Mouse (Mus musculus) MEL (cell line): ENCODE results near the gene Nfatc3. TPM values are rescaled to one million over a fixed set of nuclear protein-coding genes. Genes with fewer than 3 reads are reported as not detected.

Source experiments
- DNase-seq: peaks from one replicate; pipeline ENCODE4 v3.0.0; 2011; ENCODE audit warnings: low read depth, low spot score
- H3K27ac ChIP-seq: 2 replicates; pipeline ENCODE4 v1.5.1; 2012; ENCODE audit warnings: low read depth, mild to moderate bottlenecking, control low read depth, low read length, moderate library complexity; ENCODE audit not compliant: control insufficient read depth
- H3K27me3 ChIP-seq, 2 experiments: fragments of 150-350 bp in 1 of 2; sonication (generic) in 1 of 2; 2 replicates each; pipeline ENCODE4 v1.6.1; 2012; ENCODE audit warnings: low read length in 2 of 2, mild to moderate bottlenecking in 2 of 2, improper control_type of control experiment in 1 of 2, moderate library complexity in 1 of 2; ENCODE audit not compliant: insufficient read depth in 2 of 2, control insufficient read depth in 1 of 2
- H3K36me3 ChIP-seq, 2 experiments: 2 replicates each; pipeline ENCODE4 v1.6.1; 2012 to 2014; ENCODE audit warnings: low read length in 2 of 2, improper control_type of control experiment in 1 of 2, inconsistent platforms in 1 of 2, mild to moderate bottlenecking in 1 of 2; ENCODE audit not compliant: insufficient read depth in 2 of 2, control insufficient read depth in 1 of 2
- H3K4me1 ChIP-seq, 2 experiments: fragments of 150-350 bp in 1 of 2; sonication (generic) in 1 of 2; 2 replicates each; pipeline ENCODE4 v1.6.1; 2012; ENCODE audit warnings: low read length in 2 of 2, improper control_type of control experiment in 1 of 2, mild to moderate bottlenecking in 1 of 2; ENCODE audit not compliant: insufficient read depth in 2 of 2, control insufficient read depth in 1 of 2
- H3K4me3 ChIP-seq, 2 experiments: fragments of 150-350 bp in 1 of 2; sonication (generic) in 1 of 2; 2 replicates each; pipeline ENCODE4 v1.5.1; 2012; ENCODE audit warnings: low read depth in 2 of 2, low read length in 2 of 2, mild to moderate bottlenecking in 2 of 2, moderate library complexity in 2 of 2, control low read depth in 1 of 2, improper control_type of control experiment in 1 of 2; ENCODE audit not compliant: control insufficient read depth in 1 of 2, insufficient read depth in 1 of 2
- H3K79me2 ChIP-seq: 2 replicates; pipeline ENCODE4 v1.6.1; 2012; ENCODE audit warnings: mild to moderate bottlenecking, low read length, moderate library complexity; ENCODE audit not compliant: control insufficient read depth, poor library complexity, insufficient read depth
- H3K9ac ChIP-seq: 2 replicates; pipeline ENCODE4 v1.6.1; 2012; ENCODE audit warnings: low read depth, mild to moderate bottlenecking, control low read depth, low read length, moderate library complexity; ENCODE audit not compliant: control insufficient read depth, poor library complexity, severe bottlenecking
- H3K9me3 ChIP-seq: fragments of 150-350 bp; sonication (generic); replicated peaks from 2 replicates; pipeline ENCODE4 v1.6.1; 2012; ENCODE audit warnings: mild to moderate bottlenecking, low read length, improper control_type of control experiment, moderate library complexity; ENCODE audit not compliant: insufficient read depth
- BHLHE40 ChIP-seq: IDR thresholded peaks from 2 replicates; pipeline ENCODE4 v1.6.1; 2012; ENCODE audit warnings: low read depth, mild to moderate bottlenecking, inconsistent platforms, low read length, improper control_type of control experiment, borderline replicate concordance
- CHD1 ChIP-seq: IDR thresholded peaks from 2 replicates; pipeline ENCODE4 v1.6.1; 2012; ENCODE audit warnings: low read depth, mild to moderate bottlenecking, inconsistent platforms, low read length, improper control_type of control experiment
- CHD2 ChIP-seq: IDR thresholded peaks from 2 replicates; pipeline ENCODE4 v1.6.1; 2011; ENCODE audit warnings: low read length, improper control_type of control experiment
- ELF1 ChIP-seq: IDR thresholded peaks from 2 replicates; pipeline ENCODE4 v1.6.1; 2014; ENCODE audit warnings: low read depth, mild to moderate bottlenecking, inconsistent platforms, low read length, improper control_type of control experiment, moderate library complexity
- EP300 ChIP-seq, 2 experiments: IDR thresholded peaks; 2 replicates each; pipeline ENCODE4 v1.6.1; 2011; ENCODE audit warnings: improper control_type of control experiment in 2 of 2, low read length in 2 of 2, low read depth in 1 of 2, mild to moderate bottlenecking in 1 of 2
- ETS1 ChIP-seq: IDR thresholded peaks from 2 replicates; pipeline ENCODE4 v1.6.1; 2012; ENCODE audit warnings: low read depth, mild to moderate bottlenecking, inconsistent platforms, low read length, improper control_type of control experiment, moderate library complexity
- GABPA ChIP-seq: IDR thresholded peaks from 2 replicates; pipeline ENCODE4 v1.6.1; 2012; ENCODE audit warnings: low read depth, mild to moderate bottlenecking, inconsistent platforms, low read length, improper control_type of control experiment, moderate library complexity
- HCFC1 ChIP-seq: IDR thresholded peaks from 2 replicates; pipeline ENCODE4 v1.6.1; 2012; ENCODE audit warnings: low read depth, mild to moderate bottlenecking, inconsistent platforms, low read length, improper control_type of control experiment, moderate library complexity
- JUND ChIP-seq: IDR thresholded peaks from 2 replicates; pipeline ENCODE4 v1.6.1; 2011; ENCODE audit warnings: low read depth, mild to moderate bottlenecking, improper control_type of control experiment, low read length
- MAFK ChIP-seq: IDR thresholded peaks from 2 replicates; pipeline ENCODE4 v1.6.1; 2011; ENCODE audit warnings: low read depth, mild to moderate bottlenecking, low read length, improper control_type of control experiment, borderline replicate concordance
- MAZ ChIP-seq: IDR thresholded peaks from 2 replicates; pipeline ENCODE4 v1.6.1; 2012; ENCODE audit warnings: low read depth, mild to moderate bottlenecking, inconsistent platforms, low read length, improper control_type of control experiment
- MEF2A ChIP-seq: IDR thresholded peaks from 2 replicates; pipeline ENCODE4 v1.6.1; 2014; ENCODE audit warnings: low read depth, mild to moderate bottlenecking, inconsistent platforms, low read length, improper control_type of control experiment; ENCODE audit not compliant: poor library complexity, insufficient replicate concordance, severe bottlenecking; ENCODE audit errors: extremely low read depth
- MYB ChIP-seq: IDR thresholded peaks from 2 replicates; pipeline ENCODE4 v1.6.1; 2011; ENCODE audit warnings: mild to moderate bottlenecking, low read depth, low read length, improper control_type of control experiment
- MYC ChIP-seq: IDR thresholded peaks from 2 replicates; pipeline ENCODE4 v1.6.1; 2011; ENCODE audit warnings: low read depth, mild to moderate bottlenecking, low read length, improper control_type of control experiment, moderate library complexity
- NELFE ChIP-seq: IDR thresholded peaks from 2 replicates; pipeline ENCODE4 v1.6.1; 2011; ENCODE audit warnings: low read depth, low read length, improper control_type of control experiment
- NRF1 ChIP-seq: IDR thresholded peaks from 2 replicates; pipeline ENCODE4 v1.6.1; 2014; ENCODE audit warnings: low read depth, mild to moderate bottlenecking, inconsistent platforms, low read length, improper control_type of control experiment, moderate library complexity; ENCODE audit not compliant: poor library complexity, insufficient read depth, severe bottlenecking
- POLR2AphosphoS5 ChIP-seq: IDR thresholded peaks from 2 replicates; pipeline ENCODE4 v1.6.1; 2012; ENCODE audit warnings: low read depth, borderline replicate concordance, mild to moderate bottlenecking, inconsistent platforms, low read length, moderate library complexity, mixed read lengths
- RAD21 ChIP-seq: IDR thresholded peaks from 2 replicates; pipeline ENCODE4 v1.6.1; 2011; ENCODE audit warnings: mild to moderate bottlenecking, low read depth, low read length, improper control_type of control experiment
- RCOR1 ChIP-seq: IDR thresholded peaks from 2 replicates; pipeline ENCODE4 v1.6.1; 2012; ENCODE audit warnings: low read depth, mild to moderate bottlenecking, inconsistent platforms, low read length, improper control_type of control experiment
- SIN3A ChIP-seq: IDR thresholded peaks from 2 replicates; pipeline ENCODE4 v1.6.1; 2012; ENCODE audit warnings: low read length, improper control_type of control experiment, inconsistent platforms
- SMC3 ChIP-seq: IDR thresholded peaks from 2 replicates; pipeline ENCODE4 v1.6.1; 2011; ENCODE audit warnings: low read depth, low read length, improper control_type of control experiment
- TAL1 ChIP-seq: IDR thresholded peaks from 2 replicates; pipeline ENCODE4 v1.6.1; 2012; ENCODE audit warnings: mild to moderate bottlenecking, inconsistent platforms, low read length, moderate library complexity, mixed read lengths
- TBP ChIP-seq: IDR thresholded peaks from 2 replicates; pipeline ENCODE4 v1.8.0; 2011; ENCODE audit warnings: low read depth, low read length, improper control_type of control experiment
- UBTF ChIP-seq: IDR thresholded peaks from 2 replicates; pipeline ENCODE4 v1.6.1; 2012; ENCODE audit warnings: low read depth, mild to moderate bottlenecking, inconsistent platforms, low read length, improper control_type of control experiment, moderate library complexity, borderline replicate concordance; ENCODE audit not compliant: insufficient read depth
- USF1 ChIP-seq: IDR thresholded peaks from 2 replicates; pipeline ENCODE4 v1.6.1; 2014; ENCODE audit warnings: low read depth, mild to moderate bottlenecking, inconsistent platforms, low read length, improper control_type of control experiment, moderate library complexity
- USF2 ChIP-seq, 2 experiments: IDR thresholded peaks; 2 replicates each; pipeline ENCODE4 v1.6.1; 2011 to 2012; ENCODE audit warnings: improper control_type of control experiment in 2 of 2, low read length in 2 of 2, borderline replicate concordance in 1 of 2, inconsistent platforms in 1 of 2, low read depth in 1 of 2, mild to moderate bottlenecking in 1 of 2; ENCODE audit not compliant: insufficient read depth in 1 of 2
- ZC3H11A ChIP-seq: IDR thresholded peaks from 2 replicates; pipeline ENCODE4 v1.6.1; 2012; ENCODE audit warnings: low read depth, mild to moderate bottlenecking, inconsistent platforms, low read length, improper control_type of control experiment
- ZKSCAN1 ChIP-seq: IDR thresholded peaks from 2 replicates; pipeline ENCODE4 v1.6.1; 2012; ENCODE audit warnings: low read depth, mild to moderate bottlenecking, inconsistent platforms, low read length, improper control_type of control experiment, moderate library complexity
- ZMIZ1 ChIP-seq: IDR thresholded peaks from 2 replicates; pipeline ENCODE4 v1.6.1; 2012; ENCODE audit warnings: low read depth, mild to moderate bottlenecking, inconsistent platforms, low read length, improper control_type of control experiment, moderate library complexity
- ZNF384 ChIP-seq: IDR thresholded peaks from 2 replicates; pipeline ENCODE4 v1.6.1; 2012; ENCODE audit warnings: low read depth, mild to moderate bottlenecking, inconsistent platforms, low read length, improper control_type of control experiment
- polyA plus RNA-seq, 2 experiments: library from polyadenylated mRNA; stranded (reverse) in 1 of 2; unstranded in 1 of 2; fragments of >175 nt in 1 of 2; fragments of >200 nt in 1 of 2; gene quantifications; 2 replicates each; pipeline versions ENCODE4 v1.2.1 to v1.2.4; 2012; ENCODE audit warnings: low replicate concordance in 2 of 2, low read depth in 1 of 2; ENCODE audit not compliant: insufficient read length in 2 of 2, insufficient read depth in 1 of 2, missing spikeins in 1 of 2
- total RNA-seq: library from RNA; depleted of rRNA; stranded (reverse); fragments of 300-350 nt; gene quantifications from 2 replicates; pipeline ENCODE4 v1.2.3, GENCODE M21; 2012

Gene Nfatc3
- total and polyA plus RNA-seq, 3 experiments: 14.4 to 59.3 (median 50.2) TPM

- TF ChIP-seq ETS1: no peak
- no peak for TF ChIP-seq JUND
- TF ChIP-seq TAL1: no peak
- no peak for TF ChIP-seq BHLHE40
- no peak for TF ChIP-seq NELFE
- no peak for TF ChIP-seq ZC3H11A
- no peak for TF ChIP-seq ELF1
- no peak for TF ChIP-seq RCOR1
- no peak for TF ChIP-seq USF1
- no peak for TF ChIP-seq MAFK
- no peak for TF ChIP-seq TBP
- no peak for TF ChIP-seq UBTF
- no peak for TF ChIP-seq ZMIZ1
- no peak for TF ChIP-seq MEF2A
- no peak for TF ChIP-seq POLR2AphosphoS5
- TF ChIP-seq CHD2: no peak
- no peak for TF ChIP-seq RAD21
- no peak for TF ChIP-seq HCFC1
- no peak for TF ChIP-seq CHD1
- no peak for TF ChIP-seq GABPA
- Histone ChIP-seq H3K79me2 (no peaks in the 10 kb centered on the region; the same call in 1 of the 2 replicates), H3K9me3 (no peaks in the 10 kb centered on the region), H3K9ac (no peak overlapping the region), H3K36me3 (peaks cover 9 to 35% of the 10 kb centered on the region in 2 experiments), H3K27me3 (no peaks in the 10 kb centered on the region), H3K4me3 (no peak overlapping the region), H3K4me1 (peaks cover 19 to 28% of the 10 kb centered on the region in 2 experiments), H3K27ac (no peak overlapping the region)
- DNase-seq: no peak
These were observed 71.4 kb downstream of the Nfatc3 start for GRCm38 (mm10) chr8:106129997-106130396.

- H3K4me1 ChIP-seq: peaks cover 17 to 28% of the 10 kb centered on the region in 2 experiments
- no peak overlapping the region for H3K9ac ChIP-seq
- H3K27me3 ChIP-seq: no peaks in the 10 kb centered on the region
- H3K36me3 ChIP-seq: peaks cover 9 to 33% of the 10 kb centered on the region in 2 experiments
- TF ChIP-seq ZKSCAN1 (no peak), NELFE (no peak), ELF1 (no peak), POLR2AphosphoS5 (no peak), CHD2 (no peak), GABPA (no peak), SMC3 (no peak), SIN3A (no peak), MEF2A (no peak), MAZ (no peak), UBTF (no peak), RAD21 (no peak), HCFC1 (no peak), MYB (no peak), BHLHE40 (no peak), EP300 (IDR thresholded peaks at IDR 0.05; ENCODE audit: low read depth in 1 of 2, low read length in 2 of 2) (no peak), MYC (no peak), USF2 (IDR thresholded peaks at IDR 0.05; ENCODE audit: borderline replicate concordance in 1 of 2, insufficient read depth in 1 of 2, low read depth in 1 of 2, low read length in 2 of 2) (no peak), ZNF384 (no peak), NRF1 (no peak)
- no peaks in the 10 kb centered on the region for H3K9me3 ChIP-seq
- H3K27ac ChIP-seq: no peak overlapping the region; the same call in 1 of the 2 replicates
- no peak for DNase-seq
- no peaks in the 10 kb centered on the region; the same call in 1 of the 2 replicates for H3K79me2 ChIP-seq
- no peak overlapping the region for H3K4me3 ChIP-seq
These were observed 71.9 kb downstream of the Nfatc3 start for GRCm38 (mm10) chr8:106130505-106130904.
